Mouse (Mus musculus) embryonic fibroblast, embryonic 13.5 days (primary cell): ENCODE data around the gene Alox15.

Experiments
- CTCF ChIP-seq: IDR thresholded peaks from 2 replicates; pipeline ENCODE4 v1.5.1; 2011; ENCODE audit warnings: mild to moderate bottlenecking, control low read depth, low read length, moderate library complexity, borderline replicate concordance; ENCODE audit not compliant: insufficient read depth
- POLR2A ChIP-seq: IDR thresholded peaks from 2 replicates; pipeline ENCODE4 v1.6.1; 2011; ENCODE audit warnings: low read depth, mild to moderate bottlenecking, control low read depth, low read length, moderate library complexity

- TF ChIP-seq CTCF (no peak), POLR2A (no peak)
Measured at GRCm38 (mm10) chr11:70380478-70381005, 28.7 kb upstream of the Alox15 start.
